Mouse (Mus musculus) CH12.LX (cell line): ENCODE measurements around the gene Dbh.

Experiments used
- CTCF ChIP-seq, 2 experiments: IDR thresholded peaks in 1 of 2; conservative IDR thresholded peaks in 1 of 2; 2 replicates each; pipeline ENCODE4 v1.5.1; 2011 to 2012; ENCODE audit warnings: low read depth in 2 of 2, low read length in 2 of 2, improper control_type of control experiment in 1 of 2, inconsistent platforms in 1 of 2, mild to moderate bottlenecking in 1 of 2, moderate library complexity in 1 of 2
- EP300 ChIP-seq: IDR thresholded peaks from 2 replicates; pipeline ENCODE4 v1.6.1; 2011; ENCODE audit warnings: low read length, improper control_type of control experiment
- ETS1 ChIP-seq: conservative IDR thresholded peaks from 2 replicates; pipeline ENCODE4 v1.6.1; 2012; ENCODE audit warnings: low read depth, mild to moderate bottlenecking, inconsistent platforms, low read length, improper control_type of control experiment, moderate library complexity
- GABPA ChIP-seq: IDR thresholded peaks from 2 replicates; pipeline ENCODE4 v1.6.1; 2012; ENCODE audit warnings: low read depth, low read length, improper control_type of control experiment, inconsistent platforms; ENCODE audit not compliant: insufficient replicate concordance
- POLR2A ChIP-seq: IDR thresholded peaks from 2 replicates; pipeline ENCODE4 v1.6.1; 2011; ENCODE audit warnings: low read depth, mild to moderate bottlenecking, improper control_type of control experiment, low read length
- RAD21 ChIP-seq: IDR thresholded peaks from 2 replicates; pipeline ENCODE4 v1.6.1; 2011; ENCODE audit warnings: low read depth, mild to moderate bottlenecking, low read length, improper control_type of control experiment, moderate library complexity
- RCOR1 ChIP-seq: conservative IDR thresholded peaks from 2 replicates; pipeline ENCODE4 v1.6.1; 2012; ENCODE audit warnings: low read depth, mild to moderate bottlenecking, inconsistent platforms, low read length, improper control_type of control experiment

GRCm38 (mm10) chr2:27164796-27165590 lies at the start of gene Dbh:
- TF ChIP-seq POLR2A (no peak), ETS1 (no peak), RAD21 (no peak), CTCF (conservative IDR thresholded peaks at IDR 0.05 in 1 of 2, IDR thresholded peaks at IDR 0.05 in 1 of 2; ENCODE audit: low read depth in 2 of 2, low read length in 2 of 2) (no peak), EP300 (no peak), RCOR1 (no peak), GABPA (no peak)
